Mouse (Mus musculus): ENCODE measurements around the gene Tbck. TPM values are rescaled to one million over a fixed set of nuclear protein-coding genes. Genes with fewer than 3 reads are reported as not detected.

Gene Tbck
- total RNA-seq, 2 experiments from 2014 or later = 14.4 to 16.0 TPM

- ATAC-seq (replicated peaks; ENCODE audit: low FRiP score, low TSS enrichment, poor library complexity, severe bottlenecking) = peak; percentile 67
Observed at GRCm38 (mm10) chr3:132814791-132815496, 131.0 kb downstream of the Tbck start.

- no peak for ATAC-seq (replicated peaks; ENCODE audit: low FRiP score, low TSS enrichment, poor library complexity, severe bottlenecking)
Observed at GRCm38 (mm10) chr3:132815497-132816326, 131.8 kb downstream of the Tbck start.

- peak; percentile 96 for ATAC-seq (replicated peaks; ENCODE audit: low FRiP score, low TSS enrichment, poor library complexity, severe bottlenecking)
Observed at GRCm38 (mm10) chr3:132819408-132819807, 135.5 kb downstream of the Tbck start.

- ATAC-seq (replicated peaks; ENCODE audit: low FRiP score, low TSS enrichment, poor library complexity, severe bottlenecking) = no peak
Observed at GRCm38 (mm10) chr3:132831179-132831873, 147.4 kb downstream of the Tbck start.

- no peak for ATAC-seq (replicated peaks; ENCODE audit: low FRiP score, low TSS enrichment, poor library complexity, severe bottlenecking)
Observed at GRCm38 (mm10) chr3:132835118-132835794, 151.3 kb downstream of the Tbck start.

- no peak for ATAC-seq (replicated peaks; ENCODE audit: low FRiP score, low TSS enrichment, poor library complexity, severe bottlenecking)
Observed at GRCm38 (mm10) chr3:132837134-132837533, 153.2 kb downstream of the Tbck start.

GRCm38 (mm10) chr3:132838656-132839417 lies 154.9 kb downstream of the Tbck start:
- ATAC-seq (replicated peaks; ENCODE audit: low FRiP score, low TSS enrichment, poor library complexity, severe bottlenecking) = no peak

- ATAC-seq (replicated peaks; ENCODE audit: low FRiP score, low TSS enrichment, poor library complexity, severe bottlenecking) = no peak
Observed at GRCm38 (mm10) chr3:132839516-132839915, 155.6 kb downstream of the Tbck start.

GRCm38 (mm10) chr3:132842676-132843075 lies 158.7 kb downstream of the Tbck start:
- no peak for ATAC-seq (replicated peaks; ENCODE audit: low FRiP score, low TSS enrichment, poor library complexity, severe bottlenecking)

- ATAC-seq (replicated peaks; ENCODE audit: low FRiP score, low TSS enrichment, poor library complexity, severe bottlenecking) = no peak
Observed at GRCm38 (mm10) chr3:132849669-132850068, 165.7 kb downstream of the Tbck start.

- ATAC-seq (replicated peaks; ENCODE audit: low FRiP score, low TSS enrichment, poor library complexity, severe bottlenecking) = no peak
Observed at GRCm38 (mm10) chr3:132850431-132850830, 166.5 kb downstream of the Tbck start.

GRCm38 (mm10) chr3:132851417-132851816 lies 167.5 kb downstream of the Tbck start:
- ATAC-seq (replicated peaks; ENCODE audit: low FRiP score, low TSS enrichment, poor library complexity, severe bottlenecking) = no peak

- ATAC-seq (replicated peaks; ENCODE audit: low FRiP score, low TSS enrichment, poor library complexity, severe bottlenecking) = no peak
Observed at GRCm38 (mm10) chr3:132851841-132852728, 168.1 kb downstream of the Tbck start.

- no peak for ATAC-seq (replicated peaks; ENCODE audit: low FRiP score, low TSS enrichment, poor library complexity, severe bottlenecking)
Observed at GRCm38 (mm10) chr3:132854271-132854670, 170.3 kb downstream of the Tbck start.

- no peak for ATAC-seq (replicated peaks; ENCODE audit: low FRiP score, low TSS enrichment, poor library complexity, severe bottlenecking)
Observed at GRCm38 (mm10) chr3:132855458-132856212, 171.7 kb downstream of the Tbck start.

- no peak for ATAC-seq (replicated peaks; ENCODE audit: low FRiP score, low TSS enrichment, poor library complexity, severe bottlenecking)
Observed at GRCm38 (mm10) chr3:132856651-132857050, 172.7 kb downstream of the Tbck start.

GRCm38 (mm10) chr3:132858849-132859248 lies 174.9 kb downstream of the Tbck start:
- no peak for ATAC-seq (replicated peaks; ENCODE audit: low FRiP score, low TSS enrichment, poor library complexity, severe bottlenecking)
